Mouse (Mus musculus) regulatory T cell (primary cell): ENCODE measurements at regions not wholly inside any gene's neighbourhood (a gene's known extent, or its start where the extent isn't known, plus 50 kb on each side); places are given as distances from the start of the nearest gene placed in this dataset.

Source experiments
- in situ Hi-C: fragments of 300-600 bp; cut with MboI, MseI; formaldehyde crosslinking; loops from one replicate; pipeline ENCODE4 v1.15.1; 2025; ENCODE audit warnings: high pct_unique_total_duplicates

DNA sequence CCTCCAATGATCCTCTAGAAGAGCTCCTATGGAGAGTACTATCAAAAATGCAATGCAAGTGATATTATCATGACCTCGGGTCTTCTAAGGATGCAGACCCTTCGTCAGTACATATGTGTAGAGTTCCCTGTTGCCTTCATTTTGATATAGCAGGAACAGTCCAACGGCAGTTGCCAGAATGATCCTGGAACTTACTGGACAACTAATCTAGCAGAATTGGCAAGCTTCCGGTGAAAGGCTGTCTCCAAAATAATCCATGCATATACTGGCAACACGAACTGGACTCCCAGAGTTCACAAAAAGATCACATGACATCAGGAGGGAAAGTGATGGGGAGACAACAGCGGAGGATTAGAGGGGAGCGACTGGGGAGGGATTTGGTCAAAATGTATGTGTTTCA is 253.6 kb upstream of the Mgmt start:
- in situ Hi-C loops = loop anchor here (10.0 kb wide), 1 partner anchor 1046 kb away; no protein-coding TSS in a partner anchor

DNA sequence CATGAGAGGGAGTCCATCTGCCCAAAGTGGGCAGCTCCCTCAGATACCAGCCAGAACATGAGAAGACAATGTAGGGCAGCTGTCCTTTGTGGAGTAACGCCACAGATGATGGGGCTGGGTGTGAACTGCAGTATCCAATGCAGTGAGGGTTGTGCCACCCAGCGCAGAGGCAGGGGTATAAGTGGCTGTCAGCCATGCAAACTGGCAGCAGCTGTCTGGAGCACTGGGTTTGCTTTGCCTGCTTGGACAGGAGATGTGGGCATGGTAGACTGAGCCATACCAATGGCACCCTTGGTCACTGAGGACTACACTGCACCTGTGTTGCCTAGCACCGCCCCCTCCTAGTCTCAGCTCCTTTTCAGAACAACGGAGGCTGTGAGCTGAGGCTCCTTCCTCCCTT is 244.6 kb upstream of the Mgmt start:
- in situ Hi-C loops = loop anchor here (10.0 kb wide), 1 partner anchor 1055 kb away; no protein-coding TSS in a partner anchor

DNA sequence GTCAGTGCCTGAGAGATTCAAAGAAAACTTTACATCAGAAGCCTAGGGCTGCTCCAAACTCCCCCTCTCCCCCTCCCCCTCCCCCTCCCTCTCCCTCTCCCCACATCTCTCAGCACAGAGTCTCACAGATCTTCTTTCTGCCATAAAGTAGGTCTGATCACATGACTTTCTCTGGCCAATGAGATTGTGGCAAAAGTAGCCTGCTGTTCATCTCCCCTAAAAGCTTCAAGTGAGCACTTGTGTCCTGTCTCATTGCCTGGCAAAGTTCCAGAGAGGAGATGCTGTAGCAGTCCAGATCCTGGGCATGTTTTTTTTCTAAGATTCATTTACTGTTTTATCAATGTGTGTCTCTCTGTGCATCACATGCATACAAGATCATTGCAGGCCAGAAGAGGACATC is 234.5 kb upstream of the Mgmt start:
- in situ Hi-C loops = loop anchor here (10.0 kb wide), 1 partner anchor 1895 kb away; no protein-coding TSS in a partner anchor

DNA sequence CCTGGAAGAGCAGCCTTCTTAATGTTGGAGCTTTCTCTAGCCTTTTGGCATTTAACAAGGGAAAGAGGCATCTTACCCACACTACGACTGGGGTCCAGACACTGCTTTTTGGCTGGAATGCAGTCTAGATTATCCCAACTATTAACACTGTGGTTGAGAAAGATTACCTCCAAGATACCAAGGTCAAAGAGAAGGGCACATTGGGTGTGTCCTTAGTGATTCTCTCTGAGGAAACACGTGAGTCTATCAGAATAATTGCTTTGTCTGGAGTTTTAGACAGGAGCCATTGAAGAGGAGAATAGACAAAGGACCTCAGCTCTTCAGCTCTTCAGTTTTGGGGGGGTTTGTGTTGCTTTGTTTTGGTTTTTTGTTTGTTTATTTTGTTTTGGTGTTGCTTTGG is 234.0 kb upstream of the Mgmt start:
- in situ Hi-C loops = loop anchor here (10.0 kb wide), 1 partner anchor 1894 kb away; no protein-coding TSS in a partner anchor

DNA sequence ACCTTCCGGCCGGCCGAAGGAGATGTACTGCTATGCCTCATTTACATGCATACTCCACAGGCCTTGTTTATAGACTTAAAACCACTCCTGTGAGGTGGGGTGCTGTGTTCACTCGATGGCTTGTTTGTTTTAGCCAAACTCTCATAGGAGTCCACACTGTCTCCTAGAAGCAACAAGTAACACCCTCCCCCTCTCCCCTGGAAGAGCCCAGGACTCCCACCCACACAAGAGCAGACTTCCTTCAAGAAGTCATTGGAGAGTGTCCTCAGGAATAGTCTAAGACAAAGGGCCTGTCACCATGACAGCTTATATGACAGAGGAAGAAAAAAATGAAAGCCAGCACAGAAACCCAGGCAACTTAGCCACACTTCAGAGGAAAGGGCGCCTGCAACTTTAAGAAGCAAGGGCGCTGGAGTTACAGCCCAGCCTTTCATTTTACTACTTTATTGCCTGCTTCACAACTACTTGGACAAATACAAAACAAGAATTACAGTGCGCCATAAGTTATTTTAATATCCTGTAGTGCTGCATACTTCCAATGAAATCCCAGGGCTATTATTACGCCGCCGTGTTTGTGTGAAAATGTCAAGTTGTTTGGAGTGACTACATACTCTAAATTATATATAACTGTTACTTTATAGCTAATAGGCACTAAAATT is 229.9 kb upstream of the Mgmt start:
- in situ Hi-C loops = loop anchor here (10.0 kb wide), 1 partner anchor 1890 kb away; no protein-coding TSS in a partner anchor

DNA sequence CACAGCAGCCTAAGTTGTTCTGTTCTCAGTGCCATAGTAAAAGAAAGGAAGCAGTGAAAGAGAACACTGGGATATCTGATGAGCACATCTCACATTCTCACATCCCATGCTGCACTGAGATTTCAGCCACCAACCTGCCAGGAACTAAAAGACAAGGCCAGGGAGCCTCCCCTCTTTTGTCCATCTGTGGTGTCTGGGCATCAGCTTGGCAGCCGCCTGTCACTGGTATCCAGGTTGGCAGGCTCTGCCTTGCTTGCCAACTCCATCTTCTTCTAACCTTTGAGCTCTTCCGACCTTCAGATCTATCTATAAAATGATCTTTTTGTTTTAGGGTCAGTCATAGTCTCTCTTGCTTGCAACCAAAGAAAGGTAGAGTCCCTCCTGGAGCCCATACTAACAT is 228.5 kb upstream of the Mgmt start:
- in situ Hi-C loops = loop anchor here (10.0 kb wide), 1 partner anchor 1889 kb away; no protein-coding TSS in a partner anchor

DNA sequence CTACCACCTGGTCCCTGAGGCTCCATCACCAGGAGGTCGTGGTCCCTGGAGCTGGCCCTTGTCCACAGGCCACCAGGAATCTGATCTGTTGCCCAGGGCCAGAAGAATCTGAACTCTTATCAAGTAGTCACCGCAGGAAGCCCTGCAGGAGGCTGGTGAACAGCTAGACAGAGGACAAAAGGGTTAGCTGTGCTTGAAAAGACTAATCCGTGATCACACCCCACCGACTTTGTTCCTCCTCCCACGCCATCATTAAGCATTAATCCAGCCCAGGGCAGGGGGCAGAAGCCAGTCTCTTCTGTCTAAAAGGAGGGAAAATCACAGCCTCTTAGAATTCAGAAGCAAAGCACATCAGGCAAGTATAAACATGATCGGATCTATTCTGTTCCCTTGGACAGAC is 227.7 kb upstream of the Mgmt start:
- in situ Hi-C loops = loop anchor here (10.0 kb wide), 1 partner anchor 1888 kb away; no protein-coding TSS in a partner anchor

DNA sequence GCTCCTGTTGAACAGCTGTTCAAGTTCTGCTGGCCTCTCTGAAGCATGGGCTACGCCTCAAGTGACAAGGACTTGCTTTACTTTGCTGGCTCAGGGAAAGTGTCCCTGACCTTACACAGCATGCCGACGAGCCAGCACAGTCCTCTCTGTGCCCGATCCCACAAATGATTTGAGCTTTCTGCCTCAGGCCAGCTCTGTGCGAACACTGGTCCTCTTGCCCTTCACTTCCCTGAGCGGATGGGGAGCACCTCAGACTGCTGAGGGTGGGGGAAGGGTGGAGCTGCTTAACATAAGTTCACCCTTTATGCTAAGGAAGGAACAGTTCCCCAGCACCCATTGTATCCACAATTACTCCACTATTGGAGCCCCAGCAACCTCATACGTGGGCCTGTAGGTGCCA is 223.7 kb upstream of the Mgmt start:
- in situ Hi-C loops = no loop called here

DNA sequence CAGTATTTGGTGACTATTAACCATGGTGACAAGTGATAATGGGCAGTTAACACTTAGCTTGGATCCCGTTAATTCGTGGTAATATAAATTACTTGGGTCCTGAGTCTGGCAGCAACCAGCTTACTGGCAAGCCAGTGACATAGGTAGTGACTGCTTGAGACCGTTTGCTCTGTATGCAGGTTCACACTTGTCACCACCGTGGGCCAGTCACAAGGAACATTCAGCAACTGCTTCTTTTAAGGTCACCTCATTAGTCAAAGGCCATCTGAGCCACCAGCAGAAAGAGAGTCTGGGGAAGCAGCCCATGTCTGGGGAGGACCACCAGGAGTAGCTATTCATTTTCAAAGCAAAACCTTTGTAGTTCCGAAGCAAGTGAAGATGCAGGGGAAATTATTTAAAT is 220.3 kb upstream of the Mgmt start:
- in situ Hi-C loops = no loop called here

DNA sequence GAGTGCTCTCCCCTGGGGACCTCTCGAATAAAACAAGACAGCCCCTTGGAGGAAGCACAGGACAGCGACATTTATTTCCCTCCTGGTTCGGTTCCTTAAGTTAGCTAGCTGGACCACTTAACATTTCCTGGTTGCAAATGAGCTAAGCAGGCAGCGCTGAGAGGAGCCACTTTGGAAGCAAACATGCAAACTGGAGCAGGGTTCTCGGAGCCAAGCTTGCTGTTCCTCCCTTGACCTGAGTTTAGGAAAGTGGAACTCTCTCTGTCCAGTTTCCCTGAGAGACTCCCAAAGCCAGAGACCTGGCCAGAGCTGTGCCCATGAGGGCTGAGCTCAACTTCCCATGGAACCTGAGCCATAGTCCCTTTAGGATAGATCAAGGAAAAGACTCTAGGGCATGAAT is 219.4 kb upstream of the Mgmt start:
- in situ Hi-C loops = no loop called here

DNA sequence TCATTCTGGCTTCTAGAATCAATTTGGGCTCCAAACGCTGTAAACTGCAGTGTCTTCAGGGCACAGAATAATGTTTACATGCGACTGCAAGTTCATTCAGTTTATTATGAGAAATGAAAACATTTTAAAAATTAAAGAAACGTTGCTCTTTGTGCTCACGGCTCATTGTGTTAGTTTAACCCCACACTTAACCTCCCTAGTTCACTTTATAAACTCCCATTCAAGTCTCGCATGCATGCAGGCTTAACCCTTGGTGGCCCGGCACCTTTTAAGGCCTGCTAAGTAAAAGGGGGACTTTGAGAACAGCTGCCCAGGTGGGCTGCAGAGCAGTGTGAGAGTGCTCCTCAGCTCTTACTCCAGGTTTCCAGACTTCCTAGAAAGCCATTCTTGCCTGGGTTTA is 218.3 kb upstream of the Mgmt start:
- in situ Hi-C loops = no loop called here

DNA sequence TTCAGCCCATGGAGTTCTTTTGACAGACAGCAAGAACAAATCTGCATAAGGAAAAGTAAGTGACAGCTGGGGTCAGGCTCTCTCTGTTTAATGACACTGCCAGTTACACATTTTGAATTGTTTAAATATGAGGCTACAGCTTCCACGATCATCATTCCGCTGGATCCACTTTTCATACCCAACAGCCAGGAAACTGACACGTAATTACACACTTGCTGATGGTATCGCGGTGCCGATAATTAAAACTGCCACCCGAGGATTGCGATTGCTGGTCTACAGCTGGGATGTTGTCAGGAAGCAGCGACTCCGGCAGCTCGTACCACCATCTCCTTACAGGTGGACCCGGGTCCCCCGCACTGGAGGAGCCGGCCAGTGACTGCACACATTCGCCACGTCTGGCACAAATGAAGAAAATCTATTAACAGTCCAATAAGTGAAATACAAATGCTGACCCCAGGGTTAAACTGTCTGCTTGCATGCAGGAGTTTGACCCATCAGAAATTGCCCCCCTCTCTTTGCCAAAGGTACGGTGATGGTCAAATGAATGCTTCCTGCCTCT is 217.3 kb upstream of the Mgmt start:
- in situ Hi-C loops = no loop called here

DNA sequence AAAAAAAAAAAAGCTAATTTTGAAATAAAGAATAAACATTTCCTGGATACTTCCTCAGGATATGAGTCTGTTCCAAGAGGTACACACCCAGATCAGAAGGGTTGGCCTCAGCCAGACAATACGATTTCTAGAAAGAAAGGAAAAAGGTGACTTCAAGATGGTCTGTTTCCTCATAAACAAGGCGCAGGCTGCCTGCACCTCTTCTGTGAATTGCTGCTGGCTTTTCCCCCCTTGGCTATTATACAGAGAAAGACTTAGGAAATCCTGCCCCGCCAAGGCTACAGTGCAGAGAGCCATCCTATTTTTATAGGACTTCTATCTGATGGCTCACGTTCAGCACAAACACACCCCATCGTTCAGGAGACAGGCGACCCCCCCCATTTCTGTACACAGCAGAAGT is 204.8 kb upstream of the Mgmt start:
- in situ Hi-C loops = no loop called here

DNA sequence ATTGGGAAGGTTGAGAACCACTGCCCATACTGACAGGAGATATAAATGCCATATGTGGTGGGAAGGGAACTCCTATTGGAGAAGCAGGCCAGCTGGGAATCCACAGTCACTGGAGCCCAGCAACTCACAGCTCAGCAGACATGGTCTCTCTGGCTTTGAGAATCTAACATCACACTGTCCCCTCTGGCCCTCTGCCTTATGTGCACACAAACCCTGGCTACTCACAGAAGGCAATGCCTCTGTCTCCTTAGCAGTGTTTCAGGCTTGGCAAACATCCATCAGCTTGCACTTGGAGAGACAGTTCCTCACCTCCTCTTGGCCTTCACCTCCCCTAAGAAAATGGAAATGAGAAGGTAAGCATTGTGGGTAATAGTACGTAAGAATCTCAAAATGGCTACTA is 188.2 kb upstream of the Mgmt start:
- in situ Hi-C loops = no loop called here

DNA sequence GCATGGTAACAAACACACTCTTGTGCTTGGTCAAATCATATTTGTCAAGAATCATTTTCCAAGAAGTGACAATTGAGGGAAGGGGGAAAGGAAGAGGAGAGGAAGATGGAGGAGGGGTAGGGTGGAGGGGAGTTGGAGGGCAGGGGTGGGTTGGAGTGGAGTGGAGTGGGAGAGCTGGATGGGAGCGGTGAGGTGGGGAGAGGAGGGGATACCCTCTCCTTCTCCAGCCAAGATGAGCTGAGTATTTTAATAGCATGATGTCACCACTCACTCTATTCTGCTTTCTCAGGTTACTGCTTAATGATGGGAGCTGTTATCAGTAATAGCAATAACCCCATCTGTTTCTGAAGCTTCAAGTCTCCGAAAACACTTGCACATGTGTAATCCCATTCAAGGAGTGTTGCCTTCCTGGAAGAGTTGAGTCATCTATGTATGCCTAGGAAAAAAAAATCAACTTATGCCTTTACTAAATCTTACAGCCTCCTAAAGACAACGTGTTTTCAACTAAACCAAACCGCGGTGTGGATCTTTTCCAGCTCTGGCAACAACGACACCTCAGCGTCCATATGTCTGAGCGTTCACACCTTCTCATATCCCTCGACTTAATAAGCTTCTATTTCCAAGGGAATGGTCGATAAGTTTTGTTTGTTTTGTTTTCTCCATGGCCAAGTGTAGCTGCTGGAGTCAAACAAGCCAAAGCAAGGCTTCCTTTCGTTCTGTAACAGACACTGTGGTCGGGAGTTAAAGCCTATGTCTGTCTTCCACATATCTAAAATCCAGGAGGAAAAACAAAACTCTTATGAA is 187.0 kb upstream of the Mgmt start:
- in situ Hi-C loops = no loop called here

DNA sequence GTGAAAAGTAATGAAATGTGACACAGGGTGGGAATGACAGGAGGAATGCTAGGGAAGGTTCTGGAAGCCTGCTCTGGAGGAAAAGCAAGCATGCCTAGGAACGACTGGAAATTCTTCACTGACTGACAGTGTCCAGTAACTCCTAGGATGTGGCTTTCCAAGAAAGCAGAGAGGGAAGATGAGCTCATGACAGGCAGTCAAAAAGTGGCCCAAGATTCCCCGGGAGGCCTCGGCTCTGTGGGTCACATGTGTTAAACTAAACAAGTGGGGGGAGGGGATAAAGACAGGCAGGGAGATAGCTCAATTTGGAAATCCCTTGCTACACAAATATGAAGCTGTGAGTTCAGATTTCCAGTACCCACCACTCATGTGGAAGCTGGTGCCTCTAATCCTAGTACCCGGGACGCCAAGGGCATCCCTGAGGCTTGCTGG is 186.4 kb upstream of the Mgmt start:
- in situ Hi-C loops = no loop called here

DNA sequence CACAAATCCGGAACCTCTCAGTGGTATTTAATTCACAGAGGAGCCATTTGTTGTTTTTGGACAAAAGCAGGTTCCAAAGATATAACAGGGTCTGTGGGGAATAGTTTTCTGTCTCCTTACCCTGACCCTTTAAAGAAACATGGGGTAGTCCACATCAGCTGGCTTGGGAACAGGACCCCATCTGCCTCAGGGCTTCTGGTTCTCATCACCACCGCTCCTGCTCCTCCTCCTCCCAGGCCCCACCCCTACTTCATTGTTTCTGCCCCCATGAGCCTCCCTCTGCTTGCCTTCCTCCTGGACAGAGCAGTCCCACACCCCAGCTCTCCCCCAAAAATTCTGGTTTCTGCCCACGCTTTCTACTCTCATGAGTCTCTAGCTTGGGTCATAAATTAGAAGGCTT is 183.8 kb upstream of the Mgmt start:
- in situ Hi-C loops = loop anchor here (5.0 kb wide), 1 partner anchor 402 kb away; no protein-coding TSS in a partner anchor

DNA sequence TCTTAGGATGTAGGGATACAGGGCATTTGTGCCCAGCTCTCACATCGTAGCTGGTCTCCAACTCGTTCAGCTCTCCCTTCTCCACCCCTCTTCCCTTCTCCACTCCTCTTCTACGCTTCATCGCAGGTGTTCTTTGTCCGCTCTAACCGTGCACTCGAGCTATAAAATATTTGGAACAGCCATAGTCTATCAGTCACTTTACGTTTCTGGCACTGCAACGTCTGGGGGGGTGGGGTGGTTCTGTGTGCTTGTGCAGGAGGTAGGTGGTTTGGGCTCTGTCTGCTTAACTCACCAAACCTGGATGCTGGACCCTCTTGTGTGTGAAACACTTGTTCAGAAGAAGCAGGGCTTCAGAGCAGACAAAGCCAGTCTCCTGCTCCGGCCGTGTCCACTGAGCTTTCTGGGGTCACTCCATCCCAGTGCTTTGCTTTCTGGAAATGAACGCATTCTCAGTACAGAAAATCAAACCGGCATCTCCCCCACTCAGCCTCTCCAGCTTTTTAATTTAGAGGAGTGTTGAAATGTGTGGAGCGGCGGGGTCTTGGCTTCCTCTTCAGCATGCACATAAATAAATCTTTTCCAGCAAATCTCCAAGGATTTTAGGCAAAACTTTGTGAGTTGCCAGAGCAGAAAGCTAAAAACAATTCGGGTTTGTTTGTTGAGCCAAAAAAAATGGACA is 181.3 kb upstream of the Mgmt start:
- in situ Hi-C loops = loop anchor here (5.0 kb wide), 1 partner anchor 399 kb away; no protein-coding TSS in a partner anchor

DNA sequence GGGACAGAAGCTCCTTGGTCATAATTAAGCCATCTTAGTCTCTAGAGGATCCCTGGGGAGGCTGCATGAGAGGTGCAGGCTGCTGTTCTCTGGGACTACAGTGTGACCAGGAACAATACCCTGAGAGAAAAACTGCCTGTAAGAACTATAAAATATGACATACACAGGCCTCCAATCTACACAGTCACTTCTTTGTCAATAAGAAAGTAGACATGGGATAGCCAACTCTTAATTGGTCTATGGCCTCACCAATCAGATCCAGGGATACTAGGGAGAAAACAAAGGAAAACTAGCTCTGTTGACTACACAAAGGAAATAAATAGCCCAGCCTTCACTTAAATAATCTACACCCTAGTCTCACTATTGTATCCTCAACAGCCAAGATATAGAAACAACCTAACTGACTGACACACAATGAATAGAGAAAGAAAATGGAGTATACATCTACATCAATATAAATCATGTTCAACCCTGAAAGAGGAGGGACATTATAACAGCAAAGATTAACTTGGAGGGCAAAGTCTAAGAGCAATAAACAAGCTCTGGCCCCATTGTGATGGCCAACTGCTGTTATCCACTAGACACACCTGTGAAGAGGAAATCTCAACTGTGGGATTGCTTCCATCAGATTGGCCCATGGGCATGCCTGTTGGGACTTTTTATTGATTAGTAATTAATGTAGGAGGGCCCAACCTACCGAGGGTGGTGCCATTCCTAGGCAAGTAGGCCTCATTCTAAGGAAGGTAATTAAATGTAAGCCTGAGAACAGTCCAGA is 166.6 kb upstream of the Mgmt start:
- in situ Hi-C loops = no loop called here

DNA sequence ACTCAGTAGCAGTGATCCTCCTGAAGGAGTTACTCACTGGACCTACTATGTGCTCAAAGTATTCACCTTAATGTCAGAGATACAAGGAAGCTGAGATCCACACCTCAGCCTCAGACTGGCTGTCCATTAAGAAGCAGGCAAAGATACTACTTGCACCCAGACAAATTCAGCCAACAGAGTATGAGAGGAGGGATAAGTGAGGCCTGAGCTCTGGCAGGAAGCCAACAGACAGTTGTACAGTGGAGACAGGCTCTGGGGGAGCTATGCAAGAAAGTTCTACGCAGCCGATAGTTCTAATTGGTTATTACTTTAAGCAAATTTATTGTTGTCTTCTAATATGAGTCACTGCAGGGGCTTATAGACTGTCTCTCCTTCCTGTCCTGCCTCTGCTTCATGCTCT is 152.2 kb upstream of the Mgmt start:
- in situ Hi-C loops = no loop called here

DNA sequence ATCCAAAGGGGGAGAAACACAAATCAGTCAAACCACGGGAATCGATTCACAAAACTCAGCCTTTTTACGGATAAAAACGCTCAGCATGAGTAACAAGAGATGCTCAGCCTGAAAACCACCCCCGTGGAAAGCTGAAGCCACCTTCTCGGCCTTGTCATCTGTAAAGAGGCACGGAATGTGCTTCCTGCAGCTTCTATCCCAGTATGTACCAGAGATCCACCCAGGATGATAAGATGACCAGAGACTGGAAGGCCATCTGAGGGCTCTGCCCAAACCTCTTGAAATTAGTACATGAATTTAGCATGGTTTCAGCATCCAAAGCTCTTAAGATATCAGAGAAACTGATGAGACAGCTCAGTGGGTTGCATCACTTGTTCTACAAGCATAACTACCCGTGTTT is 149.0 kb upstream of the Mgmt start:
- in situ Hi-C loops = no loop called here
